Mouse (Mus musculus) midbrain, embryonic 14.5 days (tissue): ENCODE measurements at regions not wholly inside any gene's neighbourhood (a gene's known extent, or its start where the extent isn't known, plus 50 kb on each side); places are given as distances from the start of the nearest gene placed in this dataset. TPM values are rescaled to one million over a fixed set of nuclear protein-coding genes. Genes with fewer than 3 reads are reported as not detected.

Experiments
- ATAC-seq: fragments of 200-750 bp; cut with Nextera tagmentation; 2 replicates; pipeline ENCODE4 v1.8.0; 2017; ENCODE audit warnings: moderate number of reproducible peaks, moderate library complexity; ENCODE audit not compliant: low FRiP score, low TSS enrichment
- DNase-seq: peaks from one replicate; pipeline ENCODE4 v3.0.0-alpha.2; 2015
- H3K27ac ChIP-seq: fragments of 300-500 bp; sonication (generic); replicated peaks from 2 replicates; pipeline ENCODE4 v1.5.1; 2014; ENCODE audit warnings: mild to moderate bottlenecking, low read depth, low read length, moderate library complexity
- H3K27me3 ChIP-seq: fragments of 300-500 bp; sonication (generic); 2 replicates; pipeline ENCODE4 v1.6.1; 2014; ENCODE audit warnings: low read length, control low read depth, mixed read lengths; ENCODE audit not compliant: control insufficient read depth, insufficient read depth
- H3K36me3 ChIP-seq: fragments of 300-500 bp; sonication (generic); 2 replicates; pipeline ENCODE4 v1.6.1; 2014; ENCODE audit warnings: low read length, control low read depth; ENCODE audit not compliant: control insufficient read depth, insufficient read depth
- H3K4me1 ChIP-seq: fragments of 300-500 bp; sonication (generic); 2 replicates; pipeline ENCODE4 v1.6.1; 2014; ENCODE audit warnings: mild to moderate bottlenecking, antibody characterized with exemption, low read length, control low read depth; ENCODE audit not compliant: control insufficient read depth, insufficient read depth
- H3K4me2 ChIP-seq: fragments of 300-500 bp; sonication (generic); 2 replicates; pipeline ENCODE4 v1.6.1; 2014; ENCODE audit warnings: mild to moderate bottlenecking, low read length, moderate library complexity
- H3K4me3 ChIP-seq: fragments of 300-500 bp; sonication (generic); replicated peaks from 2 replicates; pipeline ENCODE4 v1.5.1; 2014; ENCODE audit warnings: low read depth, low read length
- H3K9ac ChIP-seq: fragments of 300-500 bp; sonication (generic); replicated peaks from 2 replicates; pipeline ENCODE4 v1.6.1; 2014; ENCODE audit warnings: mild to moderate bottlenecking, low read length, moderate library complexity
- H3K9me3 ChIP-seq: fragments of 300-500 bp; sonication (generic); 2 replicates; pipeline ENCODE4 v1.6.1; 2016; ENCODE audit warnings: low read length, control low read depth, mixed read lengths; ENCODE audit not compliant: control insufficient read depth
- WGBS: fragments of 180-500 bp; shearing (Covaris S2); extraction: QIAGEN DNeasy Blood & Tissue Kit; methylation state at CpG from one replicate; pipeline ENCODE4 v1.1.7; 2014; 5-methylcytosine and 5-hydroxymethylcytosine counted together
- microRNA counts: library from miRNA; unstranded; fragments of <30 nt; microRNA quantifications from one replicate; lab custom pipeline; 2016
- microRNA-seq: library from miRNA; unstranded; fragments of <30 nt; microRNA quantifications from one replicate; pipeline ENCODE4, GENCODE M21; 2016

- Histone ChIP-seq H3K4me2 (peak overlapping the region; percentile 37), H3K27me3 (no peaks in the 10 kb centered on the region), H3K9me3 (no peaks in the 10 kb centered on the region), H3K4me3 (no peak overlapping the region), H3K9ac (no peak overlapping the region), H3K4me1 (no peaks in the 10 kb centered on the region; the same call in 1 of the 2 replicates), H3K36me3 (no peaks in the 10 kb centered on the region), H3K27ac (peak overlapping the region; percentile 86; the same call in 1 of the 2 replicates)
- ATAC-seq (no peak), DNase-seq (no peak)
- WGBS: 46% methylated on average over 2 of the region's 2 CpGs
Measured at GRCm38 (mm10) chr7:61878095-61878494, 468.3 kb upstream of the Ndn start.

- Histone ChIP-seq H3K27me3 (no peaks in the 10 kb centered on the region), H3K4me2 (no peak overlapping the region), H3K36me3 (no peaks in the 10 kb centered on the region), H3K27ac (no peak overlapping the region), H3K9ac (no peak overlapping the region), H3K9me3 (no peaks in the 10 kb centered on the region), H3K4me1 (no peaks in the 10 kb centered on the region; the same call in 1 of the 2 replicates), H3K4me3 (no peak overlapping the region)
- peak; percentile 26 for DNase-seq
- ATAC-seq: no peak
Measured at GRCm38 (mm10) chr7:61878585-61878984, 467.8 kb upstream of the Ndn start.

MicroRNAs in the stretch of these regions (microRNA counts, 519-probe panel; counts per million panel counts)
- 5,187 counts per million, percentile 55 among the panel's probes with 10 or more counts for microRNA mmu-miR-344 (lab: Ali Mortazavi, UCI)

Small RNAs in the stretch of these regions (microRNA-seq; reads per million reads assigned to microRNA genes)
- not detected for gene Gm22466
- gene Gm23490: not detected
- 0.59 reads per million for gene Gm23873
- gene Gm23917: not detected
- not detected for gene Gm23962
- not detected for gene Gm25533
- not detected for gene Mir344
- 6.8 reads per million, percentile 30 among the genes with 10 or more reads in this experiment for gene Mir344b
- 6.6 reads per million, percentile 30 among the genes with 10 or more reads in this experiment for gene Mir344c
- gene Mir344d-1: not detected
- not detected for gene Mir344d-2
- gene Mir344d-3: 1.9 reads per million, percentile 10 among the genes with 10 or more reads in this experiment
- 3.4 reads per million, percentile 21 among the genes with 10 or more reads in this experiment for gene Mir344e
- gene Mir344h-1: not detected
- gene Mir344h-2: not detected
